Mouse (Mus musculus) CD4-positive helper T cell, adult 2 months (primary cell): Measurements from ENCODE around the gene Fsd2.

Experiments used
- DNase-seq: peaks from one replicate; pipeline ENCODE4 v3.0.0-alpha.2; 2012; ENCODE audit warnings: low read depth, missing footprints, low spot score

Gene Fsd2

GRCm38 (mm10) chr7:81566892-81567291 lies at the start of gene Fsd2:
Fsd2 (minus strand) TSS chr7:81566944.
- no peak for DNase-seq

GRCm38 (mm10) chr7:81615031-81615430 lies 48.3 kb upstream of the Fsd2 start:
- DNase-seq = no peak

GRCm38 (mm10) chr7:81612856-81613635 lies 46.3 kb upstream of the Fsd2 start:
- DNase-seq = no peak

GRCm38 (mm10) chr7:81610125-81610524 lies 43.4 kb upstream of the Fsd2 start:
- peak; percentile 9 for DNase-seq

- no peak for DNase-seq
Observed at GRCm38 (mm10) chr7:81606452-81606851, 39.7 kb upstream of the Fsd2 start.

GRCm38 (mm10) chr7:81605489-81605888 lies 38.7 kb upstream of the Fsd2 start:
- no peak for DNase-seq

- DNase-seq = no peak
Observed at GRCm38 (mm10) chr7:81604991-81605390, 38.2 kb upstream of the Fsd2 start.

- DNase-seq = no peak
Observed at GRCm38 (mm10) chr7:81599379-81600280, 32.9 kb upstream of the Fsd2 start.

GRCm38 (mm10) chr7:81597660-81598059 lies 30.9 kb upstream of the Fsd2 start:
- DNase-seq = no peak

GRCm38 (mm10) chr7:81596086-81596485 lies 29.3 kb upstream of the Fsd2 start:
- DNase-seq = no peak

GRCm38 (mm10) chr7:81595056-81595455 lies 28.3 kb upstream of the Fsd2 start:
- DNase-seq = no peak

- DNase-seq = no peak
Observed at GRCm38 (mm10) chr7:81593387-81593786, 26.6 kb upstream of the Fsd2 start.

- DNase-seq = no peak
Observed at GRCm38 (mm10) chr7:81592686-81593085, 25.9 kb upstream of the Fsd2 start.

- DNase-seq = no peak
Observed at GRCm38 (mm10) chr7:81587238-81587637, 20.5 kb upstream of the Fsd2 start.

- DNase-seq = no peak
Observed at GRCm38 (mm10) chr7:81585326-81585725, 18.6 kb upstream of the Fsd2 start.

- DNase-seq = no peak
Observed at GRCm38 (mm10) chr7:81583512-81583911, 16.8 kb upstream of the Fsd2 start.

GRCm38 (mm10) chr7:81579312-81579711 lies 12.6 kb upstream of the Fsd2 start:
- DNase-seq = no peak

- no peak for DNase-seq
Observed at GRCm38 (mm10) chr7:81578413-81578812, 11.7 kb upstream of the Fsd2 start.

GRCm38 (mm10) chr7:81577872-81578271 lies 11.1 kb upstream of the Fsd2 start:
- no peak for DNase-seq

GRCm38 (mm10) chr7:81575606-81576005 lies 8.9 kb upstream of the Fsd2 start:
- no peak for DNase-seq

- no peak for DNase-seq
Observed at GRCm38 (mm10) chr7:81573821-81574220, 7.1 kb upstream of the Fsd2 start.

GRCm38 (mm10) chr7:81573397-81573796 lies 6.7 kb upstream of the Fsd2 start:
- no peak for DNase-seq
